Mouse (Mus musculus): ENCODE measurements around the gene Mthfd1. TPM values are rescaled to one million over a fixed set of nuclear protein-coding genes. Genes with fewer than 3 reads are reported as not detected.

The Mthfd1 gene
- polyA plus RNA-seq, 1 experiment from 2014 or later: 87.7 TPM

GRCm38 (mm10) chr12:76333688-76334087 is 78.6 kb downstream of the Mthfd1 start:
- no peak for ATAC-seq (ENCODE audit: insufficient read depth, low FRiP score, low read depth)

GRCm38 (mm10) chr12:76335641-76336040 is 80.5 kb downstream of the Mthfd1 start:
- Histone ChIP-seq H3K36me3 (no peaks in the 10 kb centered on the region), H3K9me3 (no peaks in the 10 kb centered on the region), H3K4me2 (no peak overlapping the region), H3K27me3 (replicated peaks) (no peaks in the 10 kb centered on the region), H3K4me1 (no peaks in the 10 kb centered on the region), H3K27ac (no peak overlapping the region), H3K9ac (no peak overlapping the region), H3K4me3 (replicated peaks) (no peak overlapping the region)
- ATAC-seq (ENCODE audit: insufficient read depth, low FRiP score, low read depth): no peak
- 76% methylated on average over 5 of the region's 5 CpGs for WGBS

More at GRCm38 (mm10) chr12:76333688-76334087, 78.6 kb downstream of the Mthfd1 start:
- no peaks in the 10 kb centered on the region for H3K4me1 ChIP-seq
- 90% methylated on average over 5 of the region's 5 CpGs for WGBS
- no peak overlapping the region for H3K9ac ChIP-seq
- no peaks in the 10 kb centered on the region for H3K27me3 ChIP-seq (replicated peaks)
- H3K4me2 ChIP-seq: no peak overlapping the region
- no peak overlapping the region for H3K27ac ChIP-seq
- H3K36me3 ChIP-seq: no peaks in the 10 kb centered on the region
- no peaks in the 10 kb centered on the region for H3K9me3 ChIP-seq
- no peak overlapping the region for H3K4me3 ChIP-seq (replicated peaks)

GRCm38 (mm10) chr12:76336111-76336965 is 81.2 kb downstream of the Mthfd1 start:
- no peak for ATAC-seq (ENCODE audit: insufficient read depth, low FRiP score, low read depth)
- H3K9ac ChIP-seq: no peak overlapping the region
- H3K4me1 ChIP-seq: no peaks in the 10 kb centered on the region
- 72% methylated on average over 17 of the region's 17 CpGs for whole genome bisulfite sequencing
- H3K27me3 ChIP-seq (replicated peaks): no peaks in the 10 kb centered on the region
- no peaks in the 10 kb centered on the region for H3K9me3 ChIP-seq
- H3K4me2 ChIP-seq: no peak overlapping the region
- no peak overlapping the region for H3K4me3 ChIP-seq (replicated peaks)
- H3K36me3 ChIP-seq: no peaks in the 10 kb centered on the region
- H3K27ac ChIP-seq: no peak overlapping the region

DNA sequence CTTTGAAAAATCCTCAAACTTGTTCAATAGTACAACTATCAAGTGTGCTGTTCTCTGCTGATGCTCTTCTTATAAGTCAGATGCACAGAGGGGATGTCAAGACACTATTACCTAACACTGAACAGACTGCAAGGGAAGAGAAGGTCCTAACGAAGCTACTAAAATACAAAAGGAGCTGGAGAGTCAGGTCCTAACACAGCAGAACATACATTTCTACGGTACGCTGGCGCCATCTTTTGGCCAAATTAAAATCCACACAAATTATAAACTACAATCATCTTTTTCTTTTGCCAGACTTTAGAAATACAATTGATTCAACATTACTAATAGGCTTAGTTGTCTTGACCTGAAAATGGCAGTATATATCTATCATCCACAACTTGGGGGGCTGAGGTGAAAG is 86.0 kb downstream of the Mthfd1 start:
- Histone ChIP-seq H3K4me1 (no peaks in the 10 kb centered on the region), H3K9ac (no peak overlapping the region), H3K4me3 (replicated peaks) (no peak overlapping the region), H3K4me2 (no peak overlapping the region), H3K9me3 (no peaks in the 10 kb centered on the region), H3K27me3 (replicated peaks) (no peaks in the 10 kb centered on the region), H3K27ac (no peak overlapping the region), H3K36me3 (no peaks in the 10 kb centered on the region)
- ATAC-seq (ENCODE audit: insufficient read depth, low FRiP score, low read depth): no peak
- 5% methylated on average over 4 of the region's 4 CpGs for WGBS

DNA sequence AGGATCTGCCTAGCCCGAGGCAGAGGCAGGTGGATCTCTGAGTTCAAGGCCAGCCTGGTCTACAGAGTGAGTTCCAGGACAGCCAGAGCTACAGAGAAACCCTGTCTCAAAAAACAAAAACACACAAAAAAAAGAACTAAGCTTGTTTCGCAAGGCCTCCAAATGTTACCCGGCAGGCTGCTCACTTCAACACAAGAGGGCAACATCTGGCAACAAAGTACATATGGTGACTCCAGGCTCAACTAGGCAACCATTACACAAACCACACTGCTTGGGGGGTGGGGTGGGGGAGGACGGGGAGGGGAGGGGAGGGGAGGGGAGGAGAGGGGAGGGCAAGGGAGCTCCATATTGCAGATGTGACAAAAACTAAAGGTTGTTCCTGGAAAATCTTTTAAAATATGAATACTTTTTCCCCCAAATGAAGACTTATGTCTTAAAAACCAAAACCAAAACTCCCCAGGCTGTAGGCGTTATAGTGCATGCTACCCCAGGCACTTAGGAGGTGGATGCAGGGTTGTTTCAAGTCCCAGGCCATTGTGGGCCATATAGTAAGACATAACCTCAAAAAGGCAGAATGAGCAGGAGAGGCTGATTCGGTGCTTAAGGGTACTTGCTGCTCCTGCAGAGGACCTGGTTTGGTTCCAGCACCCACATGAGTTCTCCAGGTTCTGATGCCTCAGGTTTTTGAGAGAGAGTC is 90.8 kb downstream of the Mthfd1 start:
- H3K4me1 ChIP-seq: no peaks in the 10 kb centered on the region
- WGBS: 72% methylated on average over 5 of the region's 6 CpGs
- no peak overlapping the region for H3K4me2 ChIP-seq
- peaks cover 9% of the 10 kb centered on the region; the same call in 1 of the 2 replicates for H3K36me3 ChIP-seq
- no peak for ATAC-seq (ENCODE audit: insufficient read depth, low FRiP score, low read depth)
- no peak overlapping the region for H3K27ac ChIP-seq
- H3K9me3 ChIP-seq: no peaks in the 10 kb centered on the region
- no peak overlapping the region for H3K4me3 ChIP-seq (replicated peaks)
- no peaks in the 10 kb centered on the region for H3K27me3 ChIP-seq (replicated peaks)
- H3K9ac ChIP-seq: no peak overlapping the region

DNA sequence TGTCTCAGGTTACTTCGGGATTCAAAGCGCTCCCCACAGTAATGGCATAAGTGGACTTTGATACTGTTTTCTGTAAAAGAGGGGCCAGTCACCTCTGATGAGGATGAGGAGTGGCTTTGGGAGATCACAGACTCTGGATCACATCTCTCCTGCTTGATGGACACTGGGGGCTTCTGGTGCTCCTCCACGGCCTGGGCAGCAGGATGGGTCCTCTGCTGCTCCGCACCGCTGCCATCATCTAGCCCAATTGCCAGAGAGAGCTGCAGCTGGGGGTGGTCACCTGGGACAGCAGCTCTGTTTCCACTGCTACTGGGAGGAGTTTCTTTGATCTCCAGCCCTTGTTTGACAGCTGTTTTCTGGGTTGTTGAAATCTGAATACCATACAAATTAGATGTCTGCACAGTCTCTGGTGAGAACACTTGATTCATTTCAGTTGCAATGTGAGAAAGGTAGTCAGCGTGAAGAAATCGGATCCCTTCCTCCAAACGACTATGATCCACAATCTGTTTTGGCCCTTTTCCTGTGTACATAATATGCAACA is 94.7 kb downstream of the Mthfd1 start:
- 78% methylated on average over 8 of the region's 8 CpGs for WGBS
- ATAC-seq (ENCODE audit: insufficient read depth, low FRiP score, low read depth): no peak

GRCm38 (mm10) chr12:76360868-76361267 is 105.8 kb downstream of the Mthfd1 start:
- no peak for ATAC-seq (ENCODE audit: insufficient read depth, low FRiP score, low read depth)
- no peak overlapping the region for H3K4me3 ChIP-seq (replicated peaks)
- H3K9ac ChIP-seq: no peak overlapping the region
- 70% methylated on average over 1 of the region's 1 CpGs for WGBS
- no peaks in the 10 kb centered on the region for H3K27me3 ChIP-seq (replicated peaks)
- no peaks in the 10 kb centered on the region for H3K36me3 ChIP-seq
- no peak overlapping the region for H3K27ac ChIP-seq
- peaks cover 4% of the 10 kb centered on the region; the same call in 1 of the 2 replicates for H3K4me1 ChIP-seq
- H3K9me3 ChIP-seq: no peaks in the 10 kb centered on the region
- no peak overlapping the region for H3K4me2 ChIP-seq

More for the DNA sequence above, 94.7 kb downstream of the Mthfd1 start:
- peaks cover 14% of the 10 kb centered on the region; the same call in 1 of the 2 replicates for H3K36me3 ChIP-seq
- H3K9me3 ChIP-seq: no peaks in the 10 kb centered on the region
- no peaks in the 10 kb centered on the region for H3K27me3 ChIP-seq (replicated peaks)
- no peak overlapping the region for H3K27ac ChIP-seq
- H3K4me3 ChIP-seq (replicated peaks): no peak overlapping the region
- no peak overlapping the region for H3K4me2 ChIP-seq
- H3K9ac ChIP-seq: no peak overlapping the region
- H3K4me1 ChIP-seq: no peaks in the 10 kb centered on the region

GRCm38 (mm10) chr12:76361405-76362302 is 106.6 kb downstream of the Mthfd1 start:
- Histone ChIP-seq H3K9ac (no peak overlapping the region), H3K9me3 (no peaks in the 10 kb centered on the region), H3K4me3 (replicated peaks) (no peak overlapping the region), H3K27me3 (replicated peaks) (no peaks in the 10 kb centered on the region), H3K27ac (no peak overlapping the region), H3K4me1 (peaks cover 4% of the 10 kb centered on the region; the same call in 1 of the 2 replicates), H3K36me3 (no peaks in the 10 kb centered on the region), H3K4me2 (no peak overlapping the region)
- 61% methylated on average over 9 of the region's 9 CpGs for WGBS
- ATAC-seq (ENCODE audit: insufficient read depth, low FRiP score, low read depth): no peak

DNA sequence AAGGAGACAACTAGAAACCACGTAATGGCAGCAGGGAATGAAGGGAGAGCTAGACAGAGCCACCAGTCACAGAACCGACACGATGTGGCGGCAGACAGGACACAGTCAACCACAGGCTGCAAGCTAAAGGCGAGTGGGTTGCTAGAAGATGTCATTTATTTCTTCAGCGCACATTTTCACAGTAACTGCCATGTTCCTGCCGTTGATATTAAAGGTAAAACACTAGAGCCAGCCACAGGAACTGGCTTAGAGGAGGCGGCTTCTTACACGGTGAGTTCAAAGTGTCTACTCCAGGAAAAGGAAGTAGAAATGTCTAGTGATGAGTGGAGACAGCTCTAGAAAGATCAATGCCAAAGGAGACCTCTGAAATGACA is 107.2 kb downstream of the Mthfd1 start:
- Histone ChIP-seq H3K9ac (no peak overlapping the region), H3K4me3 (replicated peaks) (no peak overlapping the region), H3K4me1 (peaks cover 6% of the 10 kb centered on the region), H3K4me2 (no peak overlapping the region), H3K36me3 (no peaks in the 10 kb centered on the region), H3K27me3 (replicated peaks) (no peaks in the 10 kb centered on the region), H3K27ac (no peak overlapping the region), H3K9me3 (no peaks in the 10 kb centered on the region)
- WGBS: 78% methylated on average over 9 of the region's 9 CpGs
- no peak for ATAC-seq (ENCODE audit: insufficient read depth, low FRiP score, low read depth)

DNA sequence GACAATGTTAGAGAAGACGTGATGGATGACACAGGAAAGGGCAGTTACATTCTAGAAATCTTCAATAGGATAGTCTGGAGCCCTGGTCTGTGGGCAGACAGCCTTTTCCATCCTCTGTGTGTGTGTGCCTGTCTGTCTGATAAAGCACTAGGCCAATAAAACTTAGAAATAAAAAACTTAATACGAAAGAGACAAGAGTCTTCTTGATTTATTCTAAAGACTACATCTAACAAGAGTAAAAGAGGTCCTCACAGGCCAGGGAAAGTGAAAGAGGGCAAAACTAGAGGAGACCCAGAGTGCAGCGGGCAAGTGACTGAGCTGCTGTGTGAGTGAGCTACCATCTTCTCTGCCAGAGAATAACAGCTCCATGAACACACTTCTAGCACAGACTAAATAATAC is 111.2 kb downstream of the Mthfd1 start:
- Histone ChIP-seq H3K4me2 (no peak overlapping the region), H3K4me3 (replicated peaks) (no peak overlapping the region), H3K9ac (no peak overlapping the region), H3K27me3 (replicated peaks) (no peaks in the 10 kb centered on the region), H3K9me3 (no peaks in the 10 kb centered on the region), H3K36me3 (no peaks in the 10 kb centered on the region), H3K27ac (no peak overlapping the region), H3K4me1 (peaks cover 21% of the 10 kb centered on the region)
- ATAC-seq (ENCODE audit: insufficient read depth, low FRiP score, low read depth): no peak
- WGBS: 73% methylated on average over 3 of the region's 3 CpGs

GRCm38 (mm10) chr12:76367096-76367995 is 112.2 kb downstream of the Mthfd1 start:
- Histone ChIP-seq H3K9me3 (no peaks in the 10 kb centered on the region), H3K36me3 (no peaks in the 10 kb centered on the region), H3K27me3 (replicated peaks) (no peaks in the 10 kb centered on the region), H3K4me1 (peaks cover 27% of the 10 kb centered on the region), H3K9ac (no peak overlapping the region), H3K4me2 (peak overlapping the region; percentile 85), H3K27ac (no peak overlapping the region), H3K4me3 (replicated peaks) (peak overlapping the region; percentile 87)
- WGBS: 21% methylated on average over 14 of the region's 14 CpGs
- no peak for ATAC-seq (ENCODE audit: insufficient read depth, low FRiP score, low read depth)
